Mouse (Mus musculus) MEL (cell line): ENCODE measurements around the gene Gm21970. TPM values are rescaled to one million over a fixed set of nuclear protein-coding genes. Genes with fewer than 3 reads are reported as not detected.

Experiments
- DNase-seq: peaks from one replicate; pipeline ENCODE4 v3.0.0; 2011; ENCODE audit warnings: low read depth, low spot score
- H3K27ac ChIP-seq: 2 replicates; pipeline ENCODE4 v1.5.1; 2012; ENCODE audit warnings: low read depth, mild to moderate bottlenecking, control low read depth, low read length, moderate library complexity; ENCODE audit not compliant: control insufficient read depth
- H3K27me3 ChIP-seq, 2 experiments: fragments of 150-350 bp in 1 of 2; sonication (generic) in 1 of 2; 2 replicates each; pipeline ENCODE4 v1.6.1; 2012; ENCODE audit warnings: low read length in 2 of 2, mild to moderate bottlenecking in 2 of 2, improper control_type of control experiment in 1 of 2, moderate library complexity in 1 of 2; ENCODE audit not compliant: insufficient read depth in 2 of 2, control insufficient read depth in 1 of 2
- H3K36me3 ChIP-seq, 2 experiments: 2 replicates each; pipeline ENCODE4 v1.6.1; 2012 to 2014; ENCODE audit warnings: low read length in 2 of 2, improper control_type of control experiment in 1 of 2, inconsistent platforms in 1 of 2, mild to moderate bottlenecking in 1 of 2; ENCODE audit not compliant: insufficient read depth in 2 of 2, control insufficient read depth in 1 of 2
- H3K4me1 ChIP-seq, 2 experiments: fragments of 150-350 bp in 1 of 2; sonication (generic) in 1 of 2; 2 replicates each; pipeline ENCODE4 v1.6.1; 2012; ENCODE audit warnings: low read length in 2 of 2, improper control_type of control experiment in 1 of 2, mild to moderate bottlenecking in 1 of 2; ENCODE audit not compliant: insufficient read depth in 2 of 2, control insufficient read depth in 1 of 2
- H3K4me3 ChIP-seq, 2 experiments: fragments of 150-350 bp in 1 of 2; sonication (generic) in 1 of 2; 2 replicates each; pipeline ENCODE4 v1.5.1; 2012; ENCODE audit warnings: low read depth in 2 of 2, low read length in 2 of 2, mild to moderate bottlenecking in 2 of 2, moderate library complexity in 2 of 2, control low read depth in 1 of 2, improper control_type of control experiment in 1 of 2; ENCODE audit not compliant: control insufficient read depth in 1 of 2, insufficient read depth in 1 of 2
- H3K79me2 ChIP-seq: 2 replicates; pipeline ENCODE4 v1.6.1; 2012; ENCODE audit warnings: mild to moderate bottlenecking, low read length, moderate library complexity; ENCODE audit not compliant: control insufficient read depth, poor library complexity, insufficient read depth
- H3K9ac ChIP-seq: 2 replicates; pipeline ENCODE4 v1.6.1; 2012; ENCODE audit warnings: low read depth, mild to moderate bottlenecking, control low read depth, low read length, moderate library complexity; ENCODE audit not compliant: control insufficient read depth, poor library complexity, severe bottlenecking
- H3K9me3 ChIP-seq: fragments of 150-350 bp; sonication (generic); replicated peaks from 2 replicates; pipeline ENCODE4 v1.6.1; 2012; ENCODE audit warnings: mild to moderate bottlenecking, low read length, improper control_type of control experiment, moderate library complexity; ENCODE audit not compliant: insufficient read depth
- CHD2 ChIP-seq: IDR thresholded peaks from 2 replicates; pipeline ENCODE4 v1.6.1; 2011; ENCODE audit warnings: low read length, improper control_type of control experiment
- CTCF ChIP-seq, 3 experiments: IDR thresholded peaks in 2 of 3; conservative IDR thresholded peaks in 1 of 3; 2 replicates each; pipeline ENCODE4 v1.5.1; 2011 to 2012; ENCODE audit warnings: low read length in 3 of 3, low read depth in 2 of 3, mild to moderate bottlenecking in 2 of 3, improper control_type of control experiment in 1 of 3, inconsistent platforms in 1 of 3, mixed read lengths in 1 of 3, moderate library complexity in 1 of 3; ENCODE audit not compliant: control insufficient read depth in 1 of 3, insufficient read depth in 1 of 3, poor library complexity in 1 of 3, severe bottlenecking in 1 of 3
- GABPA ChIP-seq: IDR thresholded peaks from 2 replicates; pipeline ENCODE4 v1.6.1; 2012; ENCODE audit warnings: low read depth, mild to moderate bottlenecking, inconsistent platforms, low read length, improper control_type of control experiment, moderate library complexity
- GATA1 ChIP-seq: IDR thresholded peaks from 2 replicates; pipeline ENCODE4 v1.6.1; 2011; ENCODE audit warnings: low read depth, low read length, improper control_type of control experiment
- JUND ChIP-seq: IDR thresholded peaks from 2 replicates; pipeline ENCODE4 v1.6.1; 2011; ENCODE audit warnings: low read depth, mild to moderate bottlenecking, improper control_type of control experiment, low read length
- MAX ChIP-seq: IDR thresholded peaks from 2 replicates; pipeline ENCODE4 v1.6.1; 2011; ENCODE audit warnings: low read length, improper control_type of control experiment
- MAZ ChIP-seq: IDR thresholded peaks from 2 replicates; pipeline ENCODE4 v1.6.1; 2012; ENCODE audit warnings: low read depth, mild to moderate bottlenecking, inconsistent platforms, low read length, improper control_type of control experiment
- MEF2A ChIP-seq: IDR thresholded peaks from 2 replicates; pipeline ENCODE4 v1.6.1; 2014; ENCODE audit warnings: low read depth, mild to moderate bottlenecking, inconsistent platforms, low read length, improper control_type of control experiment; ENCODE audit not compliant: poor library complexity, insufficient replicate concordance, severe bottlenecking; ENCODE audit errors: extremely low read depth
- MXI1 ChIP-seq: IDR thresholded peaks from 2 replicates; pipeline ENCODE4 v1.6.1; 2011; ENCODE audit warnings: mild to moderate bottlenecking, low read depth, low read length, improper control_type of control experiment
- MYB ChIP-seq: IDR thresholded peaks from 2 replicates; pipeline ENCODE4 v1.6.1; 2011; ENCODE audit warnings: mild to moderate bottlenecking, low read depth, low read length, improper control_type of control experiment
- NELFE ChIP-seq: IDR thresholded peaks from 2 replicates; pipeline ENCODE4 v1.6.1; 2011; ENCODE audit warnings: low read depth, low read length, improper control_type of control experiment
- POLR2A ChIP-seq, 2 experiments: IDR thresholded peaks; 2 replicates each; pipeline ENCODE4 v1.6.1; 2011 to 2012; ENCODE audit warnings: low read length in 2 of 2, mild to moderate bottlenecking in 2 of 2, control low read depth in 1 of 2, improper control_type of control experiment in 1 of 2, low read depth in 1 of 2, moderate library complexity in 1 of 2; ENCODE audit not compliant: control insufficient read depth in 1 of 2, insufficient read depth in 1 of 2, poor library complexity in 1 of 2
- POLR2AphosphoS2 ChIP-seq: IDR thresholded peaks from 2 replicates; pipeline ENCODE4 v1.6.1; 2011; ENCODE audit warnings: low read length, improper control_type of control experiment
- RAD21 ChIP-seq: IDR thresholded peaks from 2 replicates; pipeline ENCODE4 v1.6.1; 2011; ENCODE audit warnings: mild to moderate bottlenecking, low read depth, low read length, improper control_type of control experiment
- RCOR1 ChIP-seq: IDR thresholded peaks from 2 replicates; pipeline ENCODE4 v1.6.1; 2012; ENCODE audit warnings: low read depth, mild to moderate bottlenecking, inconsistent platforms, low read length, improper control_type of control experiment
- SMC3 ChIP-seq: IDR thresholded peaks from 2 replicates; pipeline ENCODE4 v1.6.1; 2011; ENCODE audit warnings: low read depth, low read length, improper control_type of control experiment
- TCF12 ChIP-seq: IDR thresholded peaks from 2 replicates; pipeline ENCODE4 v1.6.1; 2014; ENCODE audit warnings: low read depth, mild to moderate bottlenecking, inconsistent platforms, low read length, improper control_type of control experiment, moderate library complexity
- USF1 ChIP-seq: IDR thresholded peaks from 2 replicates; pipeline ENCODE4 v1.6.1; 2014; ENCODE audit warnings: low read depth, mild to moderate bottlenecking, inconsistent platforms, low read length, improper control_type of control experiment, moderate library complexity
- ZKSCAN1 ChIP-seq: IDR thresholded peaks from 2 replicates; pipeline ENCODE4 v1.6.1; 2012; ENCODE audit warnings: low read depth, mild to moderate bottlenecking, inconsistent platforms, low read length, improper control_type of control experiment, moderate library complexity
- ZMIZ1 ChIP-seq: IDR thresholded peaks from 2 replicates; pipeline ENCODE4 v1.6.1; 2012; ENCODE audit warnings: low read depth, mild to moderate bottlenecking, inconsistent platforms, low read length, improper control_type of control experiment, moderate library complexity
- polyA plus RNA-seq, 2 experiments: library from polyadenylated mRNA; stranded (reverse) in 1 of 2; unstranded in 1 of 2; fragments of >175 nt in 1 of 2; fragments of >200 nt in 1 of 2; gene quantifications; 2 replicates each; pipeline versions ENCODE4 v1.2.1 to v1.2.4; 2012; ENCODE audit warnings: low replicate concordance in 2 of 2, low read depth in 1 of 2; ENCODE audit not compliant: insufficient read length in 2 of 2, insufficient read depth in 1 of 2, missing spikeins in 1 of 2
- total RNA-seq: library from RNA; depleted of rRNA; stranded (reverse); fragments of 300-350 nt; gene quantifications from 2 replicates; pipeline ENCODE4 v1.2.3, GENCODE M21; 2012

Gm21970 gene
- total and polyA plus RNA-seq, 3 experiments: not detected

- Histone ChIP-seq H3K27ac (no peak overlapping the region), H3K9ac (no peak overlapping the region), H3K36me3 (peaks cover 0 to 24% of the 10 kb centered on the region in 2 experiments; a peak in 2 of 4 replicates), H3K4me1 (peaks cover 11 to 22% of the 10 kb centered on the region in 2 experiments), H3K79me2 (no peaks in the 10 kb centered on the region; the same call in 1 of the 2 replicates), H3K27me3 (no peaks in the 10 kb centered on the region), H3K9me3 (no peaks in the 10 kb centered on the region), H3K4me3 (no peak overlapping the region)
- no peak for DNase-seq
- no peak for TF ChIP-seq CHD2
- TF ChIP-seq RCOR1: no peak
- TF ChIP-seq NELFE: no peak
- TF ChIP-seq MXI1: no peak
Observed at GRCm38 (mm10) chr16:91358555-91358954, 33.0 kb upstream of the Gm21970 start.

GRCm38 (mm10) chr16:91359531-91359930 lies 32.0 kb upstream of the Gm21970 start:
- H3K79me2 ChIP-seq: no peaks in the 10 kb centered on the region; the same call in 1 of the 2 replicates
- peaks cover 0 to 14% of the 10 kb centered on the region in 2 experiments; a peak in 2 of 4 replicates for H3K36me3 ChIP-seq
- H3K4me3 ChIP-seq: no peak overlapping the region
- H3K9ac ChIP-seq: no peak overlapping the region
- DNase-seq: no peak
- no peak overlapping the region for H3K27ac ChIP-seq
- no peaks in the 10 kb centered on the region for H3K27me3 ChIP-seq
- no peak for TF ChIP-seq SMC3
- no peak for TF ChIP-seq MAX
- TF ChIP-seq POLR2AphosphoS2: no peak
- TF ChIP-seq POLR2A (IDR thresholded peaks at IDR 0.05; ENCODE audit: control insufficient read depth in 1 of 2, insufficient read depth in 1 of 2, low read depth in 1 of 2, low read length in 2 of 2, poor library complexity in 1 of 2): no peak
- TF ChIP-seq TCF12: no peak
- no peak for TF ChIP-seq USF1
- TF ChIP-seq RAD21: no peak
- TF ChIP-seq NELFE: no peak
- TF ChIP-seq GATA1: no peak
- no peak for TF ChIP-seq ZMIZ1
- TF ChIP-seq, all 39 proteins: peak for 0
- H3K4me1 ChIP-seq: peaks cover 2 to 13% of the 10 kb centered on the region in 2 experiments; a peak in 3 of 4 replicates
- H3K9me3 ChIP-seq: no peaks in the 10 kb centered on the region

GRCm38 (mm10) chr16:91360162-91360561 lies 31.4 kb upstream of the Gm21970 start:
- Histone ChIP-seq H3K36me3 (peaks cover 0 to 8% of the 10 kb centered on the region in 2 experiments; a peak in 2 of 4 replicates), H3K27me3 (no peaks in the 10 kb centered on the region), H3K4me1 (peaks cover 2 to 7% of the 10 kb centered on the region in 2 experiments; a peak in 3 of 4 replicates), H3K79me2 (no peaks in the 10 kb centered on the region; the same call in 1 of the 2 replicates), H3K27ac (no peak overlapping the region), H3K9me3 (no peaks in the 10 kb centered on the region), H3K9ac (no peak overlapping the region), H3K4me3 (no peak overlapping the region)
- TF ChIP-seq ZMIZ1: no peak
- no peak for TF ChIP-seq JUND
- TF ChIP-seq MAZ: no peak
- TF ChIP-seq CTCF (IDR thresholded peaks at IDR 0.05 in 2 of 3, conservative IDR thresholded peaks at IDR 0.05 in 1 of 3; ENCODE audit: control insufficient read depth in 1 of 3, insufficient read depth in 1 of 3, low read depth in 2 of 3, low read length in 3 of 3, poor library complexity in 1 of 3, severe bottlenecking in 1 of 3): no peak
- TF ChIP-seq POLR2A (IDR thresholded peaks at IDR 0.05; ENCODE audit: control insufficient read depth in 1 of 2, insufficient read depth in 1 of 2, low read depth in 1 of 2, low read length in 2 of 2, poor library complexity in 1 of 2): no peak
- TF ChIP-seq MYB: no peak
- no peak for TF ChIP-seq GABPA
- no peak for TF ChIP-seq MEF2A
- no peak for TF ChIP-seq MAX
- TF ChIP-seq ZKSCAN1: no peak
- no peak for DNase-seq
